Mouse (Mus musculus): ENCODE measurements around the gene Arpc5.

DNA sequence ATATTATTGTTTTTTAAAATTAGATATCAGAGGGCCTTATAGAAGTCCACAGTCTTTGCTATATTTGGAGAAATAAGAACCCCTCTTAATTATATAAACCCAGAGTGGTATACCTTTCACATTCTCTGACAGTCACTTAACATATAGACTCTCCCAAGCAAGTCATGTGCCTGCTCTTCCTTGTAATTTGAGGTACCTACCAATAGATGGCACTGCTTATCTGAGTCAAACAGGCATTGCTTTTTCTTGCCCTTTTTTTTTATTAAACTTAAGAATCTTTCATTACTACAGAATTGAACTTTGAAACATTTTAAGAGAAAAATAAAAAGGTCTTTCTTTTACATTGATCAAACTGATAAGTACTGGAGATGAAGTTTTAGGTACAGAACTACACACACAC, 42.1 kb upstream of the Arpc5 start:
- TF ChIP-seq EP300 (IDR thresholded peaks at IDR 0.05; ENCODE audit: low read depth) = no peak
- TF ChIP-seq CTCF (IDR thresholded peaks at IDR 0.05; ENCODE audit: low read depth) = peak; percentile 61
